Mouse (Mus musculus): ENCODE measurements around the gene Pole4. TPM values are rescaled to one million over a fixed set of nuclear protein-coding genes. Genes with fewer than 3 reads are reported as not detected.
A peak's percentile ranks its signal among the peaks of the same experiment; 100 is the strongest.

Pole4 gene
- polyA plus RNA-seq, 1 experiment from 2014 or later: 120 TPM

GRCm38 (mm10) chr6:82727206-82727605 lies 22.0 kb upstream of the Pole4 start:
- Histone ChIP-seq H3K4me3 (ENCODE audit: low read length) (no peak overlapping the region), H3K4me2 (replicated peaks; ENCODE audit: low read depth, low read length) (no peak overlapping the region), H3K27me3 (ENCODE audit: control insufficient read depth, insufficient read depth, low read length) (no peaks in the 10 kb centered on the region), H3K27ac (ENCODE audit: low read depth, low read length) (no peak overlapping the region), H3K9me3 (ENCODE audit: control insufficient read depth, low read length) (no peaks in the 10 kb centered on the region), H3K36me3 (ENCODE audit: control insufficient read depth, insufficient read depth, low read length) (peaks cover 53% of the 10 kb centered on the region), H3K4me1 (ENCODE audit: control insufficient read depth, insufficient read depth, low read length) (no peaks in the 10 kb centered on the region), H3K9ac (ENCODE audit: low read depth, low read length) (no peak overlapping the region)
- WGBS: 90% methylated on average over 13 of the region's 13 CpGs
- ATAC-seq (ENCODE audit: low FRiP score, low TSS enrichment): no peak

- H3K4me1 ChIP-seq (ENCODE audit: control insufficient read depth, insufficient read depth, low read length): no peaks in the 10 kb centered on the region
- 59% methylated on average over 5 of the region's 5 CpGs for WGBS
- no peak overlapping the region; the same call in 1 of the 2 replicates for H3K9ac ChIP-seq (ENCODE audit: low read depth, low read length)
- H3K4me3 ChIP-seq (ENCODE audit: low read length): no peak overlapping the region
- H3K4me2 ChIP-seq (replicated peaks; ENCODE audit: low read depth, low read length): no peak overlapping the region
- H3K36me3 ChIP-seq (ENCODE audit: control insufficient read depth, insufficient read depth, low read length): peaks cover 28% of the 10 kb centered on the region
- no peaks in the 10 kb centered on the region for H3K9me3 ChIP-seq (ENCODE audit: control insufficient read depth, low read length)
- ATAC-seq (ENCODE audit: low FRiP score, low TSS enrichment): peak; percentile 61
- H3K27me3 ChIP-seq (ENCODE audit: control insufficient read depth, insufficient read depth, low read length): no peaks in the 10 kb centered on the region
- peak overlapping the region; percentile 45; the same call in 1 of the 2 replicates for H3K27ac ChIP-seq (ENCODE audit: low read depth, low read length)
Measured at GRCm38 (mm10) chr6:82723321-82723720, 18.2 kb upstream of the Pole4 start.

GRCm38 (mm10) chr6:82716126-82716525 lies 11.0 kb upstream of the Pole4 start:
- Histone ChIP-seq H3K4me1 (ENCODE audit: control insufficient read depth, insufficient read depth, low read length) (0 out of 2 replicates have a peak, but pooled peaks cover 8% of the 10 kb centered on the region), H3K4me3 (ENCODE audit: low read length) (no peak overlapping the region), H3K27ac (ENCODE audit: low read depth, low read length) (no peak overlapping the region), H3K36me3 (ENCODE audit: control insufficient read depth, insufficient read depth, low read length) (no peaks in the 10 kb centered on the region), H3K9ac (ENCODE audit: low read depth, low read length) (no peak overlapping the region), H3K9me3 (ENCODE audit: control insufficient read depth, low read length) (no peaks in the 10 kb centered on the region), H3K4me2 (replicated peaks; ENCODE audit: low read depth, low read length) (no peak overlapping the region), H3K27me3 (ENCODE audit: control insufficient read depth, insufficient read depth, low read length) (no peaks in the 10 kb centered on the region)
- ATAC-seq (ENCODE audit: low FRiP score, low TSS enrichment): no peak
- WGBS: 80% methylated on average over 4 of the region's 4 CpGs

- H3K4me3 ChIP-seq (ENCODE audit: low read length): no peak overlapping the region
- H3K27me3 ChIP-seq (ENCODE audit: control insufficient read depth, insufficient read depth, low read length): no peaks in the 10 kb centered on the region
- 57% methylated on average over 3 of the region's 3 CpGs for WGBS
- 0 out of 2 replicates have a peak, but pooled peaks cover 8% of the 10 kb centered on the region for H3K4me1 ChIP-seq (ENCODE audit: control insufficient read depth, insufficient read depth, low read length)
- ATAC-seq (ENCODE audit: low FRiP score, low TSS enrichment): peak; percentile 58; the same call in 1 of the 2 replicates
- H3K36me3 ChIP-seq (ENCODE audit: control insufficient read depth, insufficient read depth, low read length): no peaks in the 10 kb centered on the region
- no peak overlapping the region for H3K4me2 ChIP-seq (replicated peaks; ENCODE audit: low read depth, low read length)
- H3K27ac ChIP-seq (ENCODE audit: low read depth, low read length): no peak overlapping the region
- no peaks in the 10 kb centered on the region for H3K9me3 ChIP-seq (ENCODE audit: control insufficient read depth, low read length)
- H3K9ac ChIP-seq (ENCODE audit: low read depth, low read length): no peak overlapping the region
Measured at GRCm38 (mm10) chr6:82715653-82716052, 10.5 kb upstream of the Pole4 start.

- Histone ChIP-seq H3K27me3 (ENCODE audit: control insufficient read depth, insufficient read depth, low read length) (no peaks in the 10 kb centered on the region), H3K4me2 (replicated peaks; ENCODE audit: low read depth, low read length) (no peak overlapping the region), H3K9ac (ENCODE audit: low read depth, low read length) (no peak overlapping the region), H3K36me3 (ENCODE audit: control insufficient read depth, insufficient read depth, low read length) (no peaks in the 10 kb centered on the region), H3K4me3 (ENCODE audit: low read length) (no peak overlapping the region), H3K9me3 (ENCODE audit: control insufficient read depth, low read length) (no peaks in the 10 kb centered on the region), H3K4me1 (ENCODE audit: control insufficient read depth, insufficient read depth, low read length) (0 out of 2 replicates have a peak, but pooled peaks cover 8% of the 10 kb centered on the region), H3K27ac (ENCODE audit: low read depth, low read length) (peak overlapping the region; percentile 51; the same call in 1 of the 2 replicates)
- WGBS: 76% methylated on average over 6 of the region's 6 CpGs
- ATAC-seq (ENCODE audit: low FRiP score, low TSS enrichment): no peak
Measured at GRCm38 (mm10) chr6:82715253-82715652, 10.1 kb upstream of the Pole4 start.

- 53% methylated on average over 5 of the region's 5 CpGs for WGBS
- peak; percentile 34; the same call in 1 of the 2 replicates for ATAC-seq (ENCODE audit: low FRiP score, low TSS enrichment)
- Histone ChIP-seq H3K4me2 (replicated peaks; ENCODE audit: low read depth, low read length) (no peak overlapping the region), H3K4me1 (ENCODE audit: control insufficient read depth, insufficient read depth, low read length) (0 out of 2 replicates have a peak, but pooled peaks cover 8% of the 10 kb centered on the region), H3K9ac (ENCODE audit: low read depth, low read length) (no peak overlapping the region), H3K27ac (ENCODE audit: low read depth, low read length) (peak overlapping the region; percentile 51; the same call in 1 of the 2 replicates), H3K4me3 (ENCODE audit: low read length) (no peak overlapping the region), H3K36me3 (ENCODE audit: control insufficient read depth, insufficient read depth, low read length) (no peaks in the 10 kb centered on the region), H3K27me3 (ENCODE audit: control insufficient read depth, insufficient read depth, low read length) (no peaks in the 10 kb centered on the region), H3K9me3 (ENCODE audit: control insufficient read depth, low read length) (no peaks in the 10 kb centered on the region)
Measured at GRCm38 (mm10) chr6:82714841-82715240, 9.7 kb upstream of the Pole4 start.

GRCm38 (mm10) chr6:82714243-82714642 lies 9.1 kb upstream of the Pole4 start:
- Histone ChIP-seq H3K27ac (ENCODE audit: low read depth, low read length) (no peak overlapping the region), H3K4me1 (ENCODE audit: control insufficient read depth, insufficient read depth, low read length) (0 out of 2 replicates have a peak, but pooled peaks cover 8% of the 10 kb centered on the region), H3K4me3 (ENCODE audit: low read length) (no peak overlapping the region), H3K4me2 (replicated peaks; ENCODE audit: low read depth, low read length) (no peak overlapping the region), H3K36me3 (ENCODE audit: control insufficient read depth, insufficient read depth, low read length) (no peaks in the 10 kb centered on the region), H3K9ac (ENCODE audit: low read depth, low read length) (no peak overlapping the region), H3K27me3 (ENCODE audit: control insufficient read depth, insufficient read depth, low read length) (no peaks in the 10 kb centered on the region), H3K9me3 (ENCODE audit: control insufficient read depth, low read length) (no peaks in the 10 kb centered on the region)
- peak; percentile 84 for ATAC-seq (ENCODE audit: low FRiP score, low TSS enrichment)
- 20% methylated on average over 3 of the region's 3 CpGs for WGBS

- ATAC-seq (ENCODE audit: low FRiP score, low TSS enrichment): no peak
- 62% methylated on average over 3 of the region's 3 CpGs for WGBS
- Histone ChIP-seq H3K4me1 (ENCODE audit: control insufficient read depth, insufficient read depth, low read length) (no peaks in the 10 kb centered on the region), H3K9me3 (ENCODE audit: control insufficient read depth, low read length) (no peaks in the 10 kb centered on the region), H3K4me3 (ENCODE audit: low read length) (no peak overlapping the region), H3K36me3 (ENCODE audit: control insufficient read depth, insufficient read depth, low read length) (no peaks in the 10 kb centered on the region), H3K27me3 (ENCODE audit: control insufficient read depth, insufficient read depth, low read length) (no peaks in the 10 kb centered on the region), H3K9ac (ENCODE audit: low read depth, low read length) (no peak overlapping the region), H3K4me2 (replicated peaks; ENCODE audit: low read depth, low read length) (no peak overlapping the region), H3K27ac (ENCODE audit: low read depth, low read length) (no peak overlapping the region)
Measured at GRCm38 (mm10) chr6:82707742-82708141, 2.6 kb upstream of the Pole4 start.

GRCm38 (mm10) chr6:82707241-82707640 lies 2.1 kb upstream of the Pole4 start:
- 89% methylated on average over 10 of the region's 10 CpGs for WGBS
- Histone ChIP-seq H3K27me3 (ENCODE audit: control insufficient read depth, insufficient read depth, low read length) (no peaks in the 10 kb centered on the region), H3K9ac (ENCODE audit: low read depth, low read length) (no peak overlapping the region), H3K9me3 (ENCODE audit: control insufficient read depth, low read length) (no peaks in the 10 kb centered on the region), H3K4me2 (replicated peaks; ENCODE audit: low read depth, low read length) (no peak overlapping the region), H3K27ac (ENCODE audit: low read depth, low read length) (no peak overlapping the region), H3K4me3 (ENCODE audit: low read length) (no peak overlapping the region), H3K36me3 (ENCODE audit: control insufficient read depth, insufficient read depth, low read length) (no peaks in the 10 kb centered on the region), H3K4me1 (ENCODE audit: control insufficient read depth, insufficient read depth, low read length) (no peaks in the 10 kb centered on the region)
- no peak for ATAC-seq (ENCODE audit: low FRiP score, low TSS enrichment)
